In the genomic region with DNA sequence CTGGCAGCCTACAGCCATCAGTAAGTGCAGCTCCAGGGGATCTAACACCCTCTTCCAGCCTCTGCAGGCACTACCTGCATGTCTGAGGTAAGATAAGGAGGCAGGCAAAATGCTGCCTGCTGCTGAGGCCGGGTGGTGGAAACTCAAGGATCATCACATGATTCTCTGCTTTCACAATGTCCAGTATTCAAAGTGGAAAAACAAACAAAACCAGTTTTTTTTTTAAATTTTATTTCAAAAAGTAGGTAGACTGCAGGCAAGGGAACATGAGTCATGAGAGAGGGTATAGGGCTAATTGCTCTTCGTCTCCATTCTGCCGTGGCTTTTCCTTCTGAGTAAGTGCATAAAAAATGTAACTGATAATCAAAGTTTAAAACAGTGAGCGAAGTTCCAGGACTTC, we compare ENCODE assay signal across 23 mouse cellular contexts. TPM values are rescaled to one million over a fixed set of nuclear protein-coding genes. Genes with fewer than 3 reads are reported as not detected.
DNase-seq lines count a peak whose midpoint lies in the region; ATAC-seq and TF ChIP-seq lines count a peak whose summit lies in the region.
"Had no signal": no experiment of that assay in that cellular context is flagged by ENCODE, and none has a peak within 500 bp of the region (broad histone marks: within the 10 kb centered on the region; RNA-seq: fewer than 3 reads in every experiment).

No protein-coding gene starts in this region.

- TF ChIP-seq CTCF in lung, postnatal 0 days (IDR thresholded peaks at IDR 0.05), result no peak
- TF ChIP-seq CTCF in stomach, postnatal 0 days (IDR thresholded peaks at IDR 0.05; ENCODE audit: low read depth), result no peak

- no peak for DNase-seq in heart, postnatal 4 days
- DNase-seq in lung, postnatal 0 days (ENCODE audit: low spot score), result peak; percentile 89
- DNase-seq in lung, postnatal 14 days, result no peak
- no peak for DNase-seq in stomach, postnatal 0 days (ENCODE audit: low spot score)
- DNase-seq in testis, postnatal 10 days (ENCODE audit: low spot score), result no peak
- DNase-seq: adrenal gland, adult 8-10 months; cerebellum, adult 9-11 months; forebrain, postnatal 0 days; gastrocnemius, postnatal 36 days; kidney, adult 11 months; kidney, postnatal 25 days; left cerebral cortex, postnatal 4 days; liver; lung, embryonic 14.5 days; thymus, postnatal 4 days had no signal

- no peak overlapping the region for H3K9ac ChIP-seq in heart, embryonic 13.5 days
- H3K9ac ChIP-seq in lung, postnatal 0 days (replicated peaks; ENCODE audit: low read depth), result no peak overlapping the region
- H3K9ac ChIP-seq in intestine, embryonic 15.5 days, result no peak overlapping the region
- no peak overlapping the region for H3K9ac ChIP-seq in stomach, postnatal 0 days (ENCODE audit: low read length)
- H3K9ac ChIP-seq: embryonic facial prominence, embryonic 12.5 days; forebrain, postnatal 0 days; hindbrain, embryonic 12.5 days; lung, embryonic 14.5 days; midbrain, embryonic 15.5 days; neural tube, embryonic 15.5 days had no signal

- TF ChIP-seq EP300 in lung, postnatal 0 days (IDR thresholded peaks at IDR 0.05), result peak; percentile 93
- TF ChIP-seq EP300 in stomach, postnatal 0 days (optimal IDR thresholded peaks at IDR 0.05), result no peak

- 0 out of 2 replicates have a peak overlapping the region, but pooled peaks have one; percentile 24 for H3K27ac ChIP-seq in heart, embryonic 13.5 days (replicated peaks)
- peak overlapping the region; percentile 66; the same call in 1 of the 2 replicates for H3K27ac ChIP-seq in lung, postnatal 0 days (ENCODE audit: low read length)
- H3K27ac ChIP-seq in intestine, embryonic 15.5 days, result peak overlapping the region; percentile 41
- 0 out of 2 replicates have a peak overlapping the region, but pooled peaks have one; percentile 4 for H3K27ac ChIP-seq in stomach, postnatal 0 days (replicated peaks)
- H3K27ac ChIP-seq: hindbrain, embryonic 12.5 days; midbrain, embryonic 15.5 days had no signal

- H3K9me3 ChIP-seq in heart, embryonic 13.5 days, result no peaks in the 10 kb centered on the region
- H3K9me3 ChIP-seq in lung, postnatal 0 days (ENCODE audit: low read length), result no peaks in the 10 kb centered on the region
- H3K9me3 ChIP-seq in intestine, embryonic 15.5 days, result no peaks in the 10 kb centered on the region
- H3K9me3 ChIP-seq in stomach, postnatal 0 days (ENCODE audit: control insufficient read depth, low read length), result no peaks in the 10 kb centered on the region
- H3K9me3 ChIP-seq: embryonic facial prominence, embryonic 12.5 days; hindbrain, embryonic 12.5 days; midbrain, embryonic 15.5 days; neural tube, embryonic 15.5 days had no signal

- peaks cover 88% of the 10 kb centered on the region for H3K4me1 ChIP-seq in heart, embryonic 13.5 days
- no peaks in the 10 kb centered on the region for H3K4me1 ChIP-seq in lung, postnatal 0 days (ENCODE audit: insufficient read depth, low read depth, low read length)
- peaks cover 16% of the 10 kb centered on the region for H3K4me1 ChIP-seq in intestine, embryonic 15.5 days (replicated peaks)
- H3K4me1 ChIP-seq in stomach, postnatal 0 days (replicated peaks; ENCODE audit: control insufficient read depth, insufficient read depth), result no peaks in the 10 kb centered on the region

- no peaks in the 10 kb centered on the region for H3K27me3 ChIP-seq in heart, embryonic 13.5 days (replicated peaks)
- H3K27me3 ChIP-seq in lung, postnatal 0 days (replicated peaks; ENCODE audit: insufficient read depth, low read length), result no peaks in the 10 kb centered on the region
- no peaks in the 10 kb centered on the region for H3K27me3 ChIP-seq in intestine, embryonic 15.5 days (replicated peaks)
- no peaks in the 10 kb centered on the region for H3K27me3 ChIP-seq in stomach, postnatal 0 days (ENCODE audit: control insufficient read depth, insufficient read depth, low read length)
- H3K27me3 ChIP-seq: embryonic facial prominence, embryonic 12.5 days; hindbrain, embryonic 12.5 days; midbrain, embryonic 15.5 days; neural tube, embryonic 15.5 days had no signal

- no peak overlapping the region for H3K4me3 ChIP-seq in heart, embryonic 13.5 days
- H3K4me3 ChIP-seq in lung, postnatal 0 days (ENCODE audit: low read depth, low read length), result no peak overlapping the region
- no peak overlapping the region for H3K4me3 ChIP-seq in intestine, embryonic 15.5 days (replicated peaks)
- no peak overlapping the region for H3K4me3 ChIP-seq in stomach, postnatal 0 days (ENCODE audit: low read depth, low read length)
- H3K4me3 ChIP-seq: embryonic facial prominence, embryonic 12.5 days; hindbrain, embryonic 12.5 days; left cerebral cortex, adult 2 months; midbrain, embryonic 15.5 days; neural tube, embryonic 15.5 days had no signal

- no peak overlapping the region for H3K4me2 ChIP-seq in heart, embryonic 13.5 days
- no peak overlapping the region for H3K4me2 ChIP-seq in lung, postnatal 0 days (replicated peaks; ENCODE audit: low read depth, low read length)
- H3K4me2 ChIP-seq in intestine, embryonic 15.5 days (replicated peaks), result no peak overlapping the region
- no peak overlapping the region for H3K4me2 ChIP-seq in stomach, postnatal 0 days (replicated peaks; ENCODE audit: low read depth)
- H3K4me2 ChIP-seq: embryonic facial prominence, embryonic 12.5 days; hindbrain, embryonic 12.5 days; lung, embryonic 14.5 days; midbrain, embryonic 15.5 days; neural tube, embryonic 15.5 days had no signal

- no peaks in the 10 kb centered on the region for H3K36me3 ChIP-seq in heart, embryonic 13.5 days
- H3K36me3 ChIP-seq in lung, postnatal 0 days (ENCODE audit: insufficient read depth, low read length), result no peaks in the 10 kb centered on the region
- no peaks in the 10 kb centered on the region for H3K36me3 ChIP-seq in intestine, embryonic 15.5 days
- H3K36me3 ChIP-seq in stomach, postnatal 0 days (ENCODE audit: control insufficient read depth, insufficient read depth, low read length), result no peaks in the 10 kb centered on the region
- H3K36me3 ChIP-seq: embryonic facial prominence, embryonic 12.5 days; hindbrain, embryonic 12.5 days; midbrain, embryonic 15.5 days; neural tube, embryonic 15.5 days had no signal

- WGBS in heart, embryonic 13.5 days, result 35% methylated on average over 4 of the region's 4 CpGs
- 37% methylated on average over 4 of the region's 4 CpGs for WGBS in lung, postnatal 0 days
- 39% methylated on average over 4 of the region's 4 CpGs for WGBS in intestine, embryonic 15.5 days
- WGBS in stomach, postnatal 0 days, result 38% methylated on average over 4 of the region's 4 CpGs

- no peak for ATAC-seq in heart, embryonic 13.5 days (ENCODE audit: extremely low read depth, insufficient number of reproducible peaks, low FRiP score, low TSS enrichment)
- peak; percentile 85 for ATAC-seq in lung, postnatal 0 days
- ATAC-seq in intestine, embryonic 15.5 days, result peak; percentile 78
- peak; percentile 44; the same call in 1 of the 2 replicates for ATAC-seq in stomach, postnatal 0 days (ENCODE audit: low FRiP score, low TSS enrichment)
- no peak for ATAC-seq in CD4-positive, CD25-positive, alpha-beta regulatory T cell, adult 4 months
- ATAC-seq: forebrain, postnatal 0 days; midbrain, embryonic 15.5 days had no signal

RNA-seq across cellular contexts. Expression of gene Pxylp1, which starts 29.6 kb away (rescaled TPM):
- 29.5 and 33.3 TPM in 2 replicates for polyA plus RNA-seq in heart, embryonic 13.5 days (2015; fragmentation: Nextera tagmentation; extraction: Ambion mirVana)
- 10 to 100 TPM; 22.0 to 28.3 TPM for total RNA-seq in heart, postnatal 4 days (2021)
- 6.5 and 7.9 TPM in 2 replicates for polyA plus RNA-seq in lung, postnatal 0 days (2015; fragmentation: Nextera tagmentation; extraction: Ambion mirVana)
- 37.6 and 41.5 TPM in 2 replicates for polyA plus RNA-seq in intestine, embryonic 15.5 days (2015; fragmentation: Nextera tagmentation; extraction: Ambion mirVana)
- 19.1 TPM in 2 replicates for polyA plus RNA-seq in stomach, postnatal 0 days (2015; fragmentation: Nextera tagmentation; extraction: Ambion mirVana)
- 10 to 100 TPM in 1 of 2 experiments, 1 to 10 TPM in 1; 9.4 to 12.0 TPM for polyA plus RNA-seq in CD4-positive, CD25-positive, alpha-beta regulatory T cell, adult 4 months (2017; shearing (Covaris generic))

Comparison
In these comparisons a context has a peak if more than half of its experiments do, and no peak if none do; other contexts are left out.
1. ATAC-seq: peak in lung, postnatal 0 days (single experiment), intestine, embryonic 15.5 days (single experiment) and stomach, postnatal 0 days (single experiment); none in heart, embryonic 13.5 days (single experiment) and CD4-positive, CD25-positive, alpha-beta regulatory T cell, adult 4 months (single experiment).
2. H3K27ac ChIP-seq: peak in every context shown above with its lines; median percentile 66 in lung, postnatal 0 days; 41 in intestine, embryonic 15.5 days; 24 in heart, embryonic 13.5 days; 4 in stomach, postnatal 0 days.